ENCODE assay signal across 8 mouse cellular contexts in genomic region chr3:88544514-88544913, GRCm38 (mm10). TPM values are rescaled to one million over a fixed set of nuclear protein-coding genes. Genes with fewer than 3 reads are reported as not detected.
A peak's percentile ranks its signal among the peaks of the same experiment; 100 is the strongest.
DNase-seq lines count a peak whose midpoint lies in the region; ATAC-seq and TF ChIP-seq lines count a peak whose summit lies in the region.
"Had no signal": no experiment of that assay in that cellular context is flagged by ENCODE, and none has a peak within 500 bp of the region (broad histone marks: within the 10 kb centered on the region; RNA-seq: fewer than 3 reads in every experiment).

No protein-coding gene starts in this region.

- no peak overlapping the region for H3K4me2 ChIP-seq in hindbrain, embryonic 13.5 days
- no peak overlapping the region for H3K4me2 ChIP-seq in hindbrain, embryonic 14.5 days (replicated peaks)
- H3K4me2 ChIP-seq: embryonic facial prominence, embryonic 12.5 days had no signal

- no peak for ATAC-seq in hindbrain, embryonic 13.5 days (ENCODE audit: low FRiP score)
- ATAC-seq in hindbrain, embryonic 14.5 days (ENCODE audit: low FRiP score): no peak

- H3K27me3 ChIP-seq in hindbrain, embryonic 13.5 days: no peaks in the 10 kb centered on the region
- no peaks in the 10 kb centered on the region for H3K27me3 ChIP-seq in hindbrain, embryonic 14.5 days (ENCODE audit: control insufficient read depth, insufficient read depth, low read length)
- H3K27me3 ChIP-seq in limb, embryonic 10.5 days (ENCODE audit: low read depth, poor library complexity, severe bottlenecking): no peaks in the 10 kb centered on the region
- H3K27me3 ChIP-seq: embryonic facial prominence, embryonic 12.5 days had no signal

- peaks cover 30% of the 10 kb centered on the region for H3K4me1 ChIP-seq in hindbrain, embryonic 13.5 days (replicated peaks)
- peaks cover 14% of the 10 kb centered on the region for H3K4me1 ChIP-seq in hindbrain, embryonic 14.5 days (replicated peaks; ENCODE audit: control insufficient read depth, insufficient read depth, low read length)
- peaks cover 3% of the 10 kb centered on the region; the same call in 1 of the 2 replicates for H3K4me1 ChIP-seq in embryonic fibroblast, embryonic 13.5 days (ENCODE audit: control insufficient read depth, insufficient read depth, low read length)
- H3K4me1 ChIP-seq in limb, embryonic 10.5 days: peaks cover 35% of the 10 kb centered on the region

- no peak for DNase-seq in hindbrain, embryonic 14.5 days (ENCODE audit: low spot score)
- peak; percentile 57 for DNase-seq in NIH3T3 (ENCODE audit: low read depth)
- DNase-seq in lung, postnatal 36 days: peak; percentile 60
- no peak for DNase-seq in T-cell, adult 2 months (ENCODE audit: low spot score)
- DNase-seq in limb, embryonic 10.5 days (ENCODE audit: low spot score): no peak

- no peaks in the 10 kb centered on the region for H3K9me3 ChIP-seq in hindbrain, embryonic 13.5 days
- no peaks in the 10 kb centered on the region for H3K9me3 ChIP-seq in hindbrain, embryonic 14.5 days (ENCODE audit: control insufficient read depth, low read length)
- H3K9me3 ChIP-seq in limb, embryonic 10.5 days (replicated peaks): no peaks in the 10 kb centered on the region
- H3K9me3 ChIP-seq: embryonic facial prominence, embryonic 12.5 days had no signal

- no peak overlapping the region for H3K27ac ChIP-seq in hindbrain, embryonic 13.5 days
- H3K27ac ChIP-seq in hindbrain, embryonic 14.5 days: no peak overlapping the region
- H3K27ac ChIP-seq in embryonic fibroblast, embryonic 13.5 days (ENCODE audit: insufficient read depth, low read length): no peak overlapping the region
- H3K27ac ChIP-seq in limb, embryonic 10.5 days: no peak overlapping the region
- H3K27ac ChIP-seq: embryonic facial prominence, embryonic 12.5 days had no signal

- 50% methylated on average over 5 of the region's 5 CpGs for WGBS in hindbrain, embryonic 13.5 days
- 44% methylated on average over 5 of the region's 5 CpGs for WGBS in hindbrain, embryonic 14.5 days
- 34% methylated on average over 5 of the region's 5 CpGs for WGBS in limb, embryonic 10.5 days

- peak overlapping the region; percentile 39; the same call in 1 of the 2 replicates for H3K9ac ChIP-seq in hindbrain, embryonic 13.5 days
- no peak overlapping the region for H3K9ac ChIP-seq in hindbrain, embryonic 14.5 days
- H3K9ac ChIP-seq: embryonic facial prominence, embryonic 12.5 days had no signal

- H3K4me3 ChIP-seq in hindbrain, embryonic 13.5 days: no peak overlapping the region
- no peak overlapping the region for H3K4me3 ChIP-seq in hindbrain, embryonic 14.5 days (replicated peaks; ENCODE audit: low read length)
- H3K4me3 ChIP-seq in embryonic fibroblast, embryonic 13.5 days (ENCODE audit: insufficient read depth, low read length): no peak overlapping the region
- H3K4me3 ChIP-seq in limb, embryonic 10.5 days: no peak overlapping the region
- H3K4me3 ChIP-seq: embryonic facial prominence, embryonic 12.5 days had no signal

- H3K36me3 ChIP-seq in hindbrain, embryonic 13.5 days: peaks cover 14% of the 10 kb centered on the region
- H3K36me3 ChIP-seq in hindbrain, embryonic 14.5 days (replicated peaks; ENCODE audit: control insufficient read depth, insufficient read depth): peaks cover 19% of the 10 kb centered on the region
- peaks cover 27% of the 10 kb centered on the region for H3K36me3 ChIP-seq in limb, embryonic 10.5 days

- TF ChIP-seq POLR2A in embryonic fibroblast, embryonic 13.5 days (IDR thresholded peaks at IDR 0.05; ENCODE audit: low read depth, low read length): no peak

- peak; percentile 57; the same call in 1 of the 2 replicates for TF ChIP-seq CTCF in embryonic fibroblast, embryonic 13.5 days (IDR thresholded peaks at IDR 0.05; ENCODE audit: borderline replicate concordance, insufficient read depth, low read length)

RNA-seq across cellular contexts. Expression of gene Rab25, which starts 3.6 kb away (rescaled TPM):
- not detected in 2 replicates for polyA plus RNA-seq in hindbrain, embryonic 13.5 days (2015; fragmentation: Nextera tagmentation; extraction: Ambion mirVana)
- polyA plus RNA-seq in hindbrain, embryonic 14.5 days (2014; fragmentation: Nextera tagmentation; extraction: Ambion mirVana): 0.20 TPM in 1 of 2 replicates, not detected in the other
- not detected in 2 replicates for polyA plus RNA-seq in embryonic fibroblast, embryonic 13.5 days (2011; ENCODE audit: insufficient read length, low read depth, missing spikeins)
- polyA plus RNA-seq in limb, embryonic 10.5 days (2016; fragmentation: Nextera tagmentation; extraction: Ambion mirVana): 1.7 and 3.7 TPM in 2 replicates

RNA-seq across cellular contexts. Expression of gene Lamtor2, which starts 8.4 kb away (rescaled TPM):
- polyA plus RNA-seq in hindbrain, embryonic 13.5 days (2015; fragmentation: Nextera tagmentation; extraction: Ambion mirVana): 179 and 182 TPM in 2 replicates
- 102 and 107 TPM in 2 replicates for polyA plus RNA-seq in hindbrain, embryonic 14.5 days (2014; fragmentation: Nextera tagmentation; extraction: Ambion mirVana)
- polyA plus RNA-seq in embryonic fibroblast, embryonic 13.5 days (2011; ENCODE audit: insufficient read length, low read depth, missing spikeins): 74.4 and 81.1 TPM in 2 replicates
- polyA plus RNA-seq in limb, embryonic 10.5 days (2016; fragmentation: Nextera tagmentation; extraction: Ambion mirVana): 151 and 159 TPM in 2 replicates

RNA-seq across cellular contexts. Expression of gene Ubqln4, which starts 9.0 kb away (rescaled TPM):
- 36.7 and 38.3 TPM in 2 replicates for polyA plus RNA-seq in hindbrain, embryonic 13.5 days (2015; fragmentation: Nextera tagmentation; extraction: Ambion mirVana)
- polyA plus RNA-seq in hindbrain, embryonic 14.5 days (2014; fragmentation: Nextera tagmentation; extraction: Ambion mirVana): 42.9 and 53.6 TPM in 2 replicates
- polyA plus RNA-seq in embryonic fibroblast, embryonic 13.5 days (2011; ENCODE audit: insufficient read length, low read depth, missing spikeins): 38.5 and 50.4 TPM in 2 replicates
- 78.8 and 79.5 TPM in 2 replicates for polyA plus RNA-seq in limb, embryonic 10.5 days (2016; fragmentation: Nextera tagmentation; extraction: Ambion mirVana)

RNA-seq across cellular contexts. Expression of gene Mex3a, which starts 12.3 kb away (rescaled TPM):
- 38.9 and 40.0 TPM in 2 replicates for polyA plus RNA-seq in hindbrain, embryonic 13.5 days (2015; fragmentation: Nextera tagmentation; extraction: Ambion mirVana)
- polyA plus RNA-seq in hindbrain, embryonic 14.5 days (2014; fragmentation: Nextera tagmentation; extraction: Ambion mirVana): 30.8 and 31.0 TPM in 2 replicates
- polyA plus RNA-seq in embryonic fibroblast, embryonic 13.5 days (2011; ENCODE audit: insufficient read length, low read depth, missing spikeins): 25.7 and 33.6 TPM in 2 replicates
- polyA plus RNA-seq in limb, embryonic 10.5 days (2016; fragmentation: Nextera tagmentation; extraction: Ambion mirVana): 28.9 and 34.8 TPM in 2 replicates

RNA-seq across cellular contexts. Expression of gene Ssr2, which starts 31.2 kb away (rescaled TPM):
- polyA plus RNA-seq in hindbrain, embryonic 13.5 days (2015; fragmentation: Nextera tagmentation; extraction: Ambion mirVana): 154 and 163 TPM in 2 replicates
- polyA plus RNA-seq in hindbrain, embryonic 14.5 days (2014; fragmentation: Nextera tagmentation; extraction: Ambion mirVana): 117 and 129 TPM in 2 replicates
- polyA plus RNA-seq in embryonic fibroblast, embryonic 13.5 days (2011; ENCODE audit: insufficient read length, low read depth, missing spikeins): 218 and 298 TPM in 2 replicates
- polyA plus RNA-seq in limb, embryonic 10.5 days (2016; fragmentation: Nextera tagmentation; extraction: Ambion mirVana): 199 and 202 TPM in 2 replicates

Comparison
In these comparisons a context has a peak if more than half of its experiments do, and no peak if none do; other contexts are left out.
1. DNase-seq: peak in NIH3T3 (single experiment) and lung, postnatal 36 days (single experiment); none in hindbrain, embryonic 14.5 days (single experiment), T-cell, adult 2 months (single experiment) and limb, embryonic 10.5 days (single experiment).